Mouse (Mus musculus) cerebral cortex, adult 2 months (tissue): ENCODE results near the gene Sumf1.

ENCODE experiments used
- WGBS: fragments of 180-500 bp; shearing (Covaris S2); methylation state at CpG from one replicate; pipeline ENCODE4 v1.1.7; 2018; 5-methylcytosine and 5-hydroxymethylcytosine counted together

Gene Sumf1

GRCm38 (mm10) chr6:108075857-108076256, 109.5 kb downstream of the Sumf1 start:
- WGBS, result 89% methylated on average over 7 of the region's 7 CpGs

GRCm38 (mm10) chr6:108074624-108075023, 110.8 kb downstream of the Sumf1 start:
- 51% methylated on average over 10 of the region's 10 CpGs for WGBS

- WGBS, result 47% methylated on average over 2 of the region's 2 CpGs
These were observed 111.5 kb downstream of the Sumf1 start for GRCm38 (mm10) chr6:108073931-108074330.

GRCm38 (mm10) chr6:108073071-108073470, 112.3 kb downstream of the Sumf1 start:
- 41% methylated on average over 5 of the region's 5 CpGs for WGBS

DNA sequence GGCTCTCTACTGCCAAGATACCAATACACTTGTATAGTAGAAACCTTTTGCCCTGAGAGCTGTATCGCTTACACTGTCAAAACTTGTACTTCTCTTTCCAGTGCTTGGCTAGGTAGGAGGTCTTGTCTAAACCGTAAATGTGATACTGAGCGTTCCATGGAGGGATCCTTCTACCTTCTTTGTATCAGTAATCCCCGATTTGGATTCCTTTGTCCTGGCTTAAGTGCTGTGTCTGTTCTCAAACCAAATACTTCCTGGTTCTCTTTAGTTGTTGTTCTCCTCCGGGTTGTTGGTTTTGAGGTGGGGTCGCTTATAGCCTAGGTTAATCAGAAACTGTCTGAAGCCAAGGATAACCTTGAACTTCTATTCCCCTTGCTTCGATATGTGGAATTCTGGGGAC, 114.4 kb downstream of the Sumf1 start:
- 92% methylated on average over 7 of the region's 7 CpGs for WGBS

- 6% methylated on average over 6 of the region's 6 CpGs for WGBS
These were observed 119.8 kb downstream of the Sumf1 start for GRCm38 (mm10) chr6:108065583-108065982.

GRCm38 (mm10) chr6:108064918-108065526, 120.4 kb downstream of the Sumf1 start, which contains the start of gene Setmar:
Gene Setmar, plus strand, starts transcription at chr6:108065045.
- WGBS, result under 1% methylated on average over 24 of the region's 24 CpGs

DNA sequence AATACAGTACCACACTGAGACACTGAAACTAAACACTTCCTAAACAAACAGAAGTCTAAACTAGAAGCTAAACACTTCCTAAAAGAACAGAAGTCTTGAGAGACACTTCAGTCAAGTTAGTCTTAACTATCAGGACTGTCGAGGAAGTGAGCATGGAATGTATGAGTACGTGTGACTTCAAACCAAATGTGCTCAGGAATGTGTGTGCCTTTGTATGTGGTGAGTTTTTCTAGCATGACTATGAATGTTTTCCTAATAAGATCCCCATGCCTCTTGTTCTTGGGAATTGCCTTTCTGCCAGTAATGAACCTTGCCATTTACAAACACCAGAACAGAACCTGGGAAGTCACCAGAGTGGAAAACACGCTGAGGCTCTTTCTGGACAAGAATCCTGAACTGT, 124.3 kb downstream of the Sumf1 start:
- WGBS, result 82% methylated on average over 3 of the region's 3 CpGs

DNA sequence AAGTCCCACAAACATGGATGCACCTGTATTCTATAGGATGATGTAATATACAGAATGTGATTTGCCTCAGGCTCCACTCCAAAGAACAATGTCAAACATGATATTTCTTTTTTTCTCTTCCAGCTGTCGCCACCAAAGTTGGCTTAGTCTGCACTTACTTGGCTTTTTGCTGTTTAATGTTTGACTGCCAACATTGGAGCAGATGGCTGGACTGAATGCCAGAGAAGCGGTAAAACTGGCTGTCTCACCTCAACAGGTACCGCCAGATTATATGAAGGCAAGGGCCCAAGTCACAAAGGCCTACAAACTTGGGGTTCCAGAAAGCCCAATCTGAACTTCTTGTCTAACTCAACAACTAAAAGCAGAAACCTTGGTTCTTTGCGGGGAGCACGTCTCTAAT, 127.3 kb downstream of the Sumf1 start:
- 66% methylated on average over 5 of the region's 5 CpGs for WGBS

GRCm38 (mm10) chr6:108057353-108057752, 128.0 kb downstream of the Sumf1 start:
- 59% methylated on average over 4 of the region's 4 CpGs for WGBS
